Mouse (Mus musculus) embryonic facial prominence, embryonic 11.5 days (tissue): ENCODE data around the gene Slc17a8. TPM values are rescaled to one million over a fixed set of nuclear protein-coding genes. Genes with fewer than 3 reads are reported as not detected.

Experiments used
- ATAC-seq: fragments of 200-750 bp; cut with Nextera tagmentation; replicated peaks from 2 replicates; pipeline ENCODE4 v1.8.0; 2017; ENCODE audit warnings: low read depth; ENCODE audit not compliant: insufficient number of reproducible peaks, low FRiP score, low TSS enrichment
- DNase-seq: peaks from one replicate; pipeline ENCODE4 v3.0.0-alpha.2; 2015; ENCODE audit warnings: low spot score
- H3K27ac ChIP-seq: fragments of 300-500 bp; sonication (generic); replicated peaks from 2 replicates; pipeline ENCODE4 v1.5.1; 2014; ENCODE audit warnings: mild to moderate bottlenecking, low read depth, low read length, control low read depth
- H3K27me3 ChIP-seq: fragments of 300-500 bp; sonication (generic); 2 replicates; pipeline ENCODE4 v1.6.1; 2014; ENCODE audit warnings: mild to moderate bottlenecking, low read length, moderate library complexity, mixed read lengths; ENCODE audit not compliant: control insufficient read depth, insufficient read depth
- H3K36me3 ChIP-seq: fragments of 300-500 bp; sonication (generic); replicated peaks from 2 replicates; pipeline ENCODE4 v1.6.1; 2014; ENCODE audit warnings: low read depth, mild to moderate bottlenecking, low read length, moderate library complexity, mixed read lengths; ENCODE audit not compliant: control insufficient read depth, insufficient read depth
- H3K4me1 ChIP-seq: fragments of 300-500 bp; sonication (generic); 2 replicates; pipeline ENCODE4 v1.6.1; 2014; ENCODE audit warnings: low read length, mixed read lengths; ENCODE audit not compliant: control insufficient read depth, insufficient read depth
- H3K4me2 ChIP-seq: fragments of 300-500 bp; sonication (generic); 2 replicates; pipeline ENCODE4 v1.6.1; 2014; ENCODE audit warnings: low read depth, mild to moderate bottlenecking, control low read depth, low read length, moderate library complexity
- H3K4me3 ChIP-seq: fragments of 300-500 bp; sonication (generic); 2 replicates; pipeline ENCODE4 v1.5.1; 2014; ENCODE audit warnings: low read depth, low read length, control low read depth
- H3K9ac ChIP-seq: fragments of 300-500 bp; sonication (generic); replicated peaks from 2 replicates; pipeline ENCODE4 v1.6.1; 2014; ENCODE audit warnings: mild to moderate bottlenecking, control low read depth, low read length
- H3K9me3 ChIP-seq: fragments of 300-500 bp; sonication (generic); replicated peaks from 2 replicates; pipeline ENCODE4 v1.6.1; 2016; ENCODE audit warnings: mild to moderate bottlenecking, low read length, inconsistent platforms, mixed read lengths; ENCODE audit not compliant: control insufficient read depth
- WGBS: fragments of 180-500 bp; shearing (Covaris S2); extraction: QIAGEN DNeasy Blood & Tissue Kit; methylation state at CpG from one replicate; pipeline ENCODE4 v1.1.7; 2014; 5-methylcytosine and 5-hydroxymethylcytosine counted together
- polyA plus RNA-seq: library from polyadenylated mRNA; unstranded; fragments of >200 nt; fragmentation: Nextera tagmentation; extraction: Ambion mirVana; gene quantifications from 2 replicates; pipeline ENCODE4 v1.2.1, GENCODE M21; 2014

Gene Slc17a8
- polyA plus RNA-seq, 1 experiment from 2014 or later, result 0.13 TPM

- Histone ChIP-seq H3K9ac (no peak overlapping the region), H3K4me3 (no peak overlapping the region), H3K27me3 (no peaks in the 10 kb centered on the region), H3K27ac (no peak overlapping the region), H3K4me1 (no peaks in the 10 kb centered on the region), H3K9me3 (no peaks in the 10 kb centered on the region), H3K36me3 (no peaks in the 10 kb centered on the region), H3K4me2 (no peak overlapping the region)
- 77% methylated on average over 2 of the region's 2 CpGs for WGBS
- DNase-seq, result no peak
- ATAC-seq, result no peak
Measured at GRCm38 (mm10) chr10:89525823-89526222, 95.2 kb downstream of the Slc17a8 start.

Other genes with a start within 250 kb of the Slc17a8 start
- gene Gas2l3, start 177.3 kb downstream of the Slc17a8 start, polyA plus RNA-seq, result 7.4 and 8.5 TPM in 2 replicates
- not detected in 2 replicates for gene Nr1h4, start 87.7 kb downstream of the Slc17a8 start, polyA plus RNA-seq
- 26.9 and 30.6 TPM in 2 replicates for gene Scyl2, start 65.0 kb upstream of the Slc17a8 start, polyA plus RNA-seq
- 46.3 and 50.9 TPM in 2 replicates for gene Actr6, start 111.0 kb upstream of the Slc17a8 start, polyA plus RNA-seq
- 24.6 and 27.6 TPM in 2 replicates for gene Uhrf1bp1l, start 123.7 kb upstream of the Slc17a8 start, polyA plus RNA-seq